Mouse (Mus musculus): Measurements from ENCODE around the gene Stx16.
A peak's percentile ranks its signal among the peaks of the same experiment; 100 is the strongest.

Stx16 gene

GRCm38 (mm10) chr2:174075072-174075570 lies 987 bp upstream of the Stx16 start:
- DNase-seq (ENCODE audit: inconsistent age in 2 of 2, low spot score in 1 of 2): peak; percentile 40 to 62

GRCm38 (mm10) chr2:174076433-174076824 lies 321 bp downstream of the Stx16 start:
- DNase-seq (ENCODE audit: inconsistent age in 2 of 2, low spot score in 1 of 2): no peak

- DNase-seq (ENCODE audit: inconsistent age in 2 of 2, low spot score in 1 of 2): peak in 1 of 2 experiments; percentile 63
Measured at GRCm38 (mm10) chr2:174077004-174077695, 1.0 kb downstream of the Stx16 start.

- peak in 1 of 2 experiments; percentile 38 for DNase-seq (ENCODE audit: inconsistent age in 2 of 2, low spot score in 1 of 2)
Measured at GRCm38 (mm10) chr2:174077776-174078338, 1.7 kb downstream of the Stx16 start.

GRCm38 (mm10) chr2:174081833-174082232 lies 5.7 kb downstream of the Stx16 start:
- DNase-seq (ENCODE audit: inconsistent age in 2 of 2, low spot score in 1 of 2): peak; percentile 51 to 62

GRCm38 (mm10) chr2:174082380-174082918 lies 6.3 kb downstream of the Stx16 start:
- no peak for DNase-seq (ENCODE audit: inconsistent age in 2 of 2, low spot score in 1 of 2)

GRCm38 (mm10) chr2:174095086-174095485 lies 19.0 kb downstream of the Stx16 start:
- no peak for DNase-seq (ENCODE audit: inconsistent age in 2 of 2, low spot score in 1 of 2)

- no peak for DNase-seq (ENCODE audit: inconsistent age in 2 of 2, low spot score in 1 of 2)
Measured at GRCm38 (mm10) chr2:174102399-174102798, 26.3 kb downstream of the Stx16 start.

GRCm38 (mm10) chr2:174103527-174103926 lies 27.4 kb downstream of the Stx16 start:
- no peak for DNase-seq (ENCODE audit: inconsistent age in 2 of 2, low spot score in 1 of 2)

GRCm38 (mm10) chr2:174107375-174107774 lies 31.3 kb downstream of the Stx16 start:
- no peak for DNase-seq (ENCODE audit: inconsistent age in 2 of 2, low spot score in 1 of 2)

GRCm38 (mm10) chr2:174109991-174110782 lies 34.1 kb downstream of the Stx16 start, which contains the start of gene Npepl1:
TSS of gene Npepl1 (plus strand) at chr2:174110349.
- DNase-seq (ENCODE audit: inconsistent age in 2 of 2, low spot score in 1 of 2): peak; percentile 79 to 92

- peak; percentile 62 to 87 for DNase-seq (ENCODE audit: inconsistent age in 2 of 2, low spot score in 1 of 2)
Measured at GRCm38 (mm10) chr2:174110783-174111549, 34.9 kb downstream of the Stx16 start.

GRCm38 (mm10) chr2:174112931-174113330 lies 36.8 kb downstream of the Stx16 start:
- DNase-seq (ENCODE audit: inconsistent age in 2 of 2, low spot score in 1 of 2): no peak

- DNase-seq (ENCODE audit: inconsistent age in 2 of 2, low spot score in 1 of 2): peak in 1 of 2 experiments; percentile 50
Measured at GRCm38 (mm10) chr2:174114148-174114864, 38.2 kb downstream of the Stx16 start.

GRCm38 (mm10) chr2:174116929-174117328 lies 40.8 kb downstream of the Stx16 start:
- DNase-seq (ENCODE audit: inconsistent age in 2 of 2, low spot score in 1 of 2): no peak

GRCm38 (mm10) chr2:174118141-174118540 lies 42.0 kb downstream of the Stx16 start:
- no peak for DNase-seq (ENCODE audit: inconsistent age in 2 of 2, low spot score in 1 of 2)

- no peak for DNase-seq (ENCODE audit: inconsistent age in 2 of 2, low spot score in 1 of 2)
Measured at GRCm38 (mm10) chr2:174119259-174119658, 43.2 kb downstream of the Stx16 start.

GRCm38 (mm10) chr2:174120631-174121030 lies 44.5 kb downstream of the Stx16 start:
- DNase-seq (ENCODE audit: inconsistent age in 2 of 2, low spot score in 1 of 2): no peak

GRCm38 (mm10) chr2:174121411-174121947 lies 45.4 kb downstream of the Stx16 start:
- no peak for DNase-seq (ENCODE audit: inconsistent age in 2 of 2, low spot score in 1 of 2)

- DNase-seq (ENCODE audit: inconsistent age in 2 of 2, low spot score in 1 of 2): no peak
Measured at GRCm38 (mm10) chr2:174122331-174122730, 46.2 kb downstream of the Stx16 start.
